Mouse (Mus musculus) lung, embryonic 16.5 days (tissue): ENCODE results near the gene Dnajc11. TPM values are rescaled to one million over a fixed set of nuclear protein-coding genes. Genes with fewer than 3 reads are reported as not detected.
A peak's percentile ranks its signal among the peaks of the same experiment; 100 is the strongest.

Experiments used
- ATAC-seq: fragments of 200-750 bp; cut with Nextera tagmentation; 2 replicates; pipeline ENCODE4 v1.8.0; 2017; ENCODE audit warnings: low read depth, mild to moderate bottlenecking, moderate library complexity
- H3K27ac ChIP-seq: fragments of 300-500 bp; sonication (generic); 2 replicates; pipeline ENCODE4 v1.5.1; 2014; ENCODE audit warnings: mild to moderate bottlenecking, control low read depth, low read length
- H3K27me3 ChIP-seq: fragments of 300-500 bp; sonication (generic); 2 replicates; pipeline ENCODE4 v1.6.1; 2014; ENCODE audit warnings: low read depth, low read length, mixed read lengths; ENCODE audit not compliant: control insufficient read depth, insufficient read depth
- H3K36me3 ChIP-seq: fragments of 300-500 bp; sonication (generic); 2 replicates; pipeline ENCODE4 v1.6.1; 2014; ENCODE audit warnings: low read length; ENCODE audit not compliant: control insufficient read depth, insufficient read depth
- H3K4me1 ChIP-seq: fragments of 300-500 bp; sonication (generic); replicated peaks from 2 replicates; pipeline ENCODE4 v1.6.1; 2014; ENCODE audit warnings: low read length, mixed read lengths; ENCODE audit not compliant: control insufficient read depth, insufficient read depth
- H3K4me2 ChIP-seq: fragments of 300-500 bp; sonication (generic); 2 replicates; pipeline ENCODE4 v1.6.1; 2014; ENCODE audit warnings: low read depth, low read length, control low read depth
- H3K4me3 ChIP-seq: fragments of 300-500 bp; sonication (generic); 2 replicates; pipeline ENCODE4 v1.5.1; 2014; ENCODE audit warnings: mild to moderate bottlenecking, low read length, control low read depth
- H3K9ac ChIP-seq: fragments of 300-500 bp; sonication (generic); 2 replicates; pipeline ENCODE4 v1.6.1; 2014; ENCODE audit warnings: low read length, control low read depth
- H3K9me3 ChIP-seq: fragments of 300-500 bp; sonication (generic); 2 replicates; pipeline ENCODE4 v1.6.1; 2016; ENCODE audit warnings: low read length; ENCODE audit not compliant: control insufficient read depth
- WGBS: fragments of 180-500 bp; shearing (Covaris S2); extraction: QIAGEN DNeasy Blood & Tissue Kit; methylation state at CpG from one replicate; pipeline ENCODE4 v1.1.7; 2014; 5-methylcytosine and 5-hydroxymethylcytosine counted together
- polyA plus RNA-seq: library from polyadenylated mRNA; unstranded; fragments of >200 nt; fragmentation: Nextera tagmentation; extraction: Ambion mirVana; gene quantifications from 2 replicates; pipeline ENCODE4 v1.2.1, GENCODE M21; 2015

Dnajc11 gene
- polyA plus RNA-seq, 1 experiment from 2014 or later: 57.1 TPM

- Histone ChIP-seq H3K27me3 (no peaks in the 10 kb centered on the region), H3K4me3 (peak within 1 kb of the TSS; percentile 79), H3K9me3 (no peaks in the 10 kb centered on the region), H3K9ac (peak within 1 kb of the TSS; percentile 77), H3K4me2 (peak within 1 kb of the TSS; percentile 95), H3K36me3 (peaks cover 2% of the 10 kb centered on the region; the same call in 1 of the 2 replicates), H3K27ac (peak within 1 kb of the TSS; percentile 96), H3K4me1 (peaks cover 36% of the 10 kb centered on the region)
- 0% methylated on average over 40 of the region's 45 CpGs for WGBS
- ATAC-seq: peak; percentile 92
Observed at GRCm38 (mm10) chr4:152008622-152009075, 75.2 kb downstream of the Dnajc11 start, which contains the start of gene Klhl21. TSS of gene Klhl21 (plus strand) at chr4:152008803.

- peak; percentile 80 for ATAC-seq
Observed at GRCm38 (mm10) chr4:152009076-152010051, 75.9 kb downstream of the Dnajc11 start.

GRCm38 (mm10) chr4:152010091-152010706 lies 76.7 kb downstream of the Dnajc11 start:
- H3K36me3 ChIP-seq: peaks cover 15% of the 10 kb centered on the region
- H3K27me3 ChIP-seq: no peaks in the 10 kb centered on the region
- H3K4me3 ChIP-seq: peak overlapping the region; percentile 79
- peak overlapping the region; percentile 96 for H3K27ac ChIP-seq
- WGBS: 2% methylated on average over 10 of the region's 10 CpGs
- ATAC-seq: peak; percentile 5; the same call in 1 of the 2 replicates
- peak overlapping the region; percentile 95 for H3K4me2 ChIP-seq
- H3K4me1 ChIP-seq: peaks cover 36% of the 10 kb centered on the region
- H3K9ac ChIP-seq: peak overlapping the region; percentile 77
- no peaks in the 10 kb centered on the region for H3K9me3 ChIP-seq

More at GRCm38 (mm10) chr4:152009076-152010051, 75.9 kb downstream of the Dnajc11 start:
- WGBS: under 1% methylated on average over 99 of the region's 115 CpGs
- Histone ChIP-seq H3K9me3 (no peaks in the 10 kb centered on the region), H3K36me3 (peaks cover 8% of the 10 kb centered on the region; the same call in 1 of the 2 replicates), H3K27ac (peak overlapping the region; percentile 96), H3K9ac (peak overlapping the region; percentile 77), H3K4me3 (peak overlapping the region; percentile 79), H3K4me1 (peaks cover 36% of the 10 kb centered on the region), H3K4me2 (peak overlapping the region; percentile 95), H3K27me3 (no peaks in the 10 kb centered on the region)

GRCm38 (mm10) chr4:152010707-152011134 lies 77.2 kb downstream of the Dnajc11 start:
- peaks cover 36% of the 10 kb centered on the region for H3K4me1 ChIP-seq
- H3K27ac ChIP-seq: peak overlapping the region; percentile 96
- H3K9ac ChIP-seq: peak overlapping the region; percentile 77
- no peaks in the 10 kb centered on the region for H3K9me3 ChIP-seq
- peaks cover 19% of the 10 kb centered on the region for H3K36me3 ChIP-seq
- peak overlapping the region; percentile 79 for H3K4me3 ChIP-seq
- 10% methylated on average over 13 of the region's 13 CpGs for WGBS
- no peaks in the 10 kb centered on the region for H3K27me3 ChIP-seq
- no peak for ATAC-seq
- peak overlapping the region; percentile 95 for H3K4me2 ChIP-seq

- H3K4me2 ChIP-seq: peak overlapping the region; percentile 95
- ATAC-seq: no peak
- peaks cover 36% of the 10 kb centered on the region for H3K4me1 ChIP-seq
- H3K36me3 ChIP-seq: peaks cover 24% of the 10 kb centered on the region
- H3K27me3 ChIP-seq: no peaks in the 10 kb centered on the region
- H3K9ac ChIP-seq: peak overlapping the region; percentile 77
- peak overlapping the region; percentile 96 for H3K27ac ChIP-seq
- H3K9me3 ChIP-seq: no peaks in the 10 kb centered on the region
- H3K4me3 ChIP-seq: peak overlapping the region; percentile 79
- 52% methylated on average over 8 of the region's 8 CpGs for WGBS
Observed at GRCm38 (mm10) chr4:152011171-152011760, 77.8 kb downstream of the Dnajc11 start.

GRCm38 (mm10) chr4:152012109-152012508 lies 78.6 kb downstream of the Dnajc11 start:
- no peak for ATAC-seq
- H3K4me2 ChIP-seq: no peak overlapping the region

GRCm38 (mm10) chr4:152013036-152013813 lies 79.7 kb downstream of the Dnajc11 start:
- Histone ChIP-seq H3K27ac (no peak overlapping the region), H3K4me2 (no peak overlapping the region), H3K4me1 (peaks cover 24% of the 10 kb centered on the region), H3K9ac (no peak overlapping the region), H3K4me3 (no peak overlapping the region), H3K36me3 (peaks cover 27% of the 10 kb centered on the region), H3K9me3 (no peaks in the 10 kb centered on the region), H3K27me3 (no peaks in the 10 kb centered on the region)
- WGBS: 77% methylated on average over 12 of the region's 12 CpGs
- ATAC-seq: no peak

More at GRCm38 (mm10) chr4:152012109-152012508, 78.6 kb downstream of the Dnajc11 start:
- no peaks in the 10 kb centered on the region for H3K9me3 ChIP-seq
- 87% methylated on average over 16 of the region's 16 CpGs for WGBS
- H3K27me3 ChIP-seq: no peaks in the 10 kb centered on the region
- peaks cover 24% of the 10 kb centered on the region for H3K36me3 ChIP-seq
- no peak overlapping the region for H3K9ac ChIP-seq
- no peak overlapping the region for H3K4me3 ChIP-seq
- H3K27ac ChIP-seq: no peak overlapping the region
- peaks cover 33% of the 10 kb centered on the region for H3K4me1 ChIP-seq

GRCm38 (mm10) chr4:152019073-152019472 lies 85.6 kb downstream of the Dnajc11 start:
- no peak for ATAC-seq
- Histone ChIP-seq H3K36me3 (peaks cover 61% of the 10 kb centered on the region), H3K27ac (no peak overlapping the region), H3K4me1 (peaks cover 7% of the 10 kb centered on the region; the same call in 1 of the 2 replicates), H3K4me2 (no peak overlapping the region), H3K9ac (no peak overlapping the region), H3K27me3 (no peaks in the 10 kb centered on the region), H3K9me3 (no peaks in the 10 kb centered on the region), H3K4me3 (no peak overlapping the region)
- WGBS: 78% methylated on average over 6 of the region's 6 CpGs
